Mouse (Mus musculus) CD4-positive, CD25-positive, alpha-beta regulatory T cell (primary cell): Measurements from ENCODE around the gene Olfr780. TPM values are rescaled to one million over a fixed set of nuclear protein-coding genes. Genes with fewer than 3 reads are reported as not detected.

Source experiments
- polyA plus RNA-seq: library from polyadenylated mRNA; unstranded; fragments of 100-300 nt; shearing (Covaris generic); gene quantifications from one replicate; pipeline ENCODE4 v1.2.1, GENCODE M21; 2017

The Olfr780 gene
- not detected for polyA plus RNA-seq

DNA sequence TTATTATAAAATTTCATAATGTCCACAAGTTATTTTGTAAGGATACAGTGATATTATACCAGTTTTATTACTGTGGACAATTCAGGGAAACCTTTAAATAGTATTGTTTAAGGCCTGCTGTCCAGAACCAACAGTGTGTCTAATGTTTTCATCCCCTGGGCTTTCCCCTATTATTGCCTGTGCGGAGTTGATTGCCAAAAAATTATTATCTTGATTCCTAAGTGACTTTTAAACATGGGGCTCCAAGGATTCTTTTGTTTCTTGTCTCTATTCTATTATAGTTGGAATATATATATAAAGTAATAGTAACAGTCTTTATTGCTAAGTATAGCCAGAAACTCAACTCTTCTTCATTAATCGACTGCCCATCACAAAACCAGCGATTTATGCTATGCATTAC lies at the start of gene Olfr780:
Gene Olfr780 (plus strand): TSS at position 301 of the 400 bp plus-strand sequence.

DNA sequence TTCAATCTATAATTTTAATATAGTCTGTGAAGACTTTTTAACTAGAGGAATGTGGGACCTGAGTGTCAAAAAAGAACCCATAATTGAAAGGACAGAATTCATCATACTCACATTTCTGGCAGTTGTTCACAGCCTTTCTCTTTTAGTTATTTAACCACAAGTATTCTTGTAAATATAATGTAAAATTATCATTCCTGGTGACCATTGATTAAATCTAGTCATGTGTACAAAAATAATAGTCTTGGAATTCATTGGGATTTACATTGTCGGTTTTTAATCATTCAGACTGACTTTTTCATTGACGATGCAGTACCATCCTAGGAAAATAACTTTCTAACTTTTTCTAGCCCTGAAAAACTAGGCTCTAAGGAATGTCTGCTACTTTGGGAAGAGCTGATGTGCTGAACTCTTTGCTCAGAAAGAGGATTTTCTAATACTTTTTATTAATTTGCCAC lies 46.8 kb upstream of the Olfr780 start, which contains the start of gene Olfr777:
Gene Olfr777 (minus strand): TSS at position 405 of the 455 bp plus-strand sequence.

DNA sequence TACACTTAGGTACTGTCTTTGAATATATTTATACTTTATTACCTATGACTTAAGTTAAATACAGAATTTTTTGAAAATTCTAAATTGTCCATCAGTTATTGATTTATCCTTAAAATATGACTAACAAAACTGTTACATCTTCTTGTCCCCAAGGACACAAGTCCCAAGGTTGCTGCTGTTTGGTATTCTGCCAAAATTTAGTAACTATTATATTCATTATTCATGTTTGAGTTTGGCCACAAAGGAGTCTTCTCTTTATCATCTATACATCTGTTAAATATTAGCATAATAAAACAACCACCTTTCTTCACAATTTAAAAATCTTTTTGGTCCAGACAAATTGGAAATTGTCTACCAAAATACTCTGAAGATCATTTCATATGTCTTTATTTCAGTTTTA lies 10.6 kb downstream of the Olfr780 start, which contains the start of gene Olfr781:
Gene Olfr781 (plus strand): TSS at position 301 of the 400 bp plus-strand sequence.

DNA sequence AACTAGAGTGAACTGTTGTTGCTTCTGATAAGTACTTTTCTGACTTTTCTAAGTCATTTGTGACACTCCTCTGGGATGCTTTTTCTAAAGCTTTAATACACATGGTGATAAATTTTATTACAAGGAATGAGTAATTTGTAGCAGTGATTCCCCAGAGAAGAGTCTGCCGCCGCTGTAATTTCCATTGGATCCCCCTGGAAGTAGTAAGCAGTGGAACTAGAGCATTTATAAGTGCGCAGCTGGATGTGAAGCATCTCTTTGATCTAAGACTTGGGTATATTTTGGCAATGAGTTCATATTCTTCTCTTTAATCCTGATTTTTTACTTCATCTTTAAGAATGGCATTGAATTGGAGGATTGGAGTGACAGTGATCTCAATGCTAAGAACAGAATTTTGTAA lies 30.6 kb downstream of the Olfr780 start, which contains the start of gene Olfr782:
Gene Olfr782 (plus strand): TSS at position 301 of the 400 bp plus-strand sequence.

Other genes starting within 250 kb of the Olfr780 start
- gene Olfr766-ps1, start 249.1 kb upstream of the Olfr780 start, polyA plus RNA-seq, result not detected
- not detected for gene Olfr767, start 235.2 kb upstream of the Olfr780 start, polyA plus RNA-seq
- gene Olfr768, start 218.7 kb upstream of the Olfr780 start, polyA plus RNA-seq, result not detected
- 0.04 TPM for gene Olfr769, start 200.3 kb upstream of the Olfr780 start, polyA plus RNA-seq
- not detected for gene Olfr770, start 179.1 kb upstream of the Olfr780 start, polyA plus RNA-seq
- gene Olfr771, start 153.4 kb upstream of the Olfr780 start, polyA plus RNA-seq, result not detected
- not detected for gene Olfr772, start 140.2 kb upstream of the Olfr780 start, polyA plus RNA-seq
- gene Olfr773, start 130.7 kb upstream of the Olfr780 start, polyA plus RNA-seq, result not detected
- gene Olfr774, start 81.9 kb upstream of the Olfr780 start, polyA plus RNA-seq, result not detected
- not detected for gene Olfr775, start 69.7 kb upstream of the Olfr780 start, polyA plus RNA-seq
- gene Olfr776, start 59.0 kb upstream of the Olfr780 start, polyA plus RNA-seq, result not detected
- not detected for gene Olfr777, start 46.6 kb upstream of the Olfr780 start, polyA plus RNA-seq
- gene Olfr781, start 10.7 kb downstream of the Olfr780 start, polyA plus RNA-seq, result not detected
- not detected for gene Olfr782, start 30.7 kb downstream of the Olfr780 start, polyA plus RNA-seq
- gene Olfr784, start 66.0 kb downstream of the Olfr780 start, polyA plus RNA-seq, result 0.07 TPM
- not detected for gene Olfr785, start 87.3 kb downstream of the Olfr780 start, polyA plus RNA-seq
- gene Olfr786, start 109.2 kb downstream of the Olfr780 start, polyA plus RNA-seq, result not detected
- gene Olfr787, start 143.7 kb downstream of the Olfr780 start, polyA plus RNA-seq, result 0.16 TPM
- not detected for gene Olfr788, start 152.9 kb downstream of the Olfr780 start, polyA plus RNA-seq
- gene Olfr789, start 166.6 kb downstream of the Olfr780 start, polyA plus RNA-seq, result not detected
- gene Olfr790, start 180.4 kb downstream of the Olfr780 start, polyA plus RNA-seq, result not detected
- not detected for gene Olfr791, start 203.7 kb downstream of the Olfr780 start, polyA plus RNA-seq
- gene Olfr792, start 221.0 kb downstream of the Olfr780 start, polyA plus RNA-seq, result not detected
- not detected for gene Olfr794, start 249.5 kb downstream of the Olfr780 start, polyA plus RNA-seq